Mouse (Mus musculus): ENCODE measurements at regions not wholly inside any gene's neighbourhood (a gene's known extent, or its start where the extent isn't known, plus 50 kb on each side); places are given as distances from the start of the nearest gene placed in this dataset.

DNA sequence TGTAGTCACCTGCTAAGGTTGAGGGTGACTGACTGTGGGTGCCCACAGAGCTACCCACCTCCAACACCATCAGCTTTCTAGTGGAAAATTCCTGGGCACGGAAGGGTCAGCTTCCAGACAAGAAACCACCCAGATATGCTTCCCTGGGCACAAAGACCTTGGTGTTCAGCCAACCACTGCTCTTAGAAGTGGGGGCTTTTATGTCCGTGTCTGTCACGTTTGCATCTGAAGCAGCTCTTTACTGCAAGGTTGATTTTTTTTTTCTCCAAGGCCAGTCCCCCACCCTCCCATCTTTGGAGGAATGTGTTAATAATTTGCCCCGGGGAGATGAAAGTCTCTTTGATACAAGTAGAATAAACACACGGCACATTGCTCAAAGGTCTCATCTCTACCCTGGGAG, 98.6 kb upstream of the Ankrd55 start:
- no peak for DNase-seq

DNA sequence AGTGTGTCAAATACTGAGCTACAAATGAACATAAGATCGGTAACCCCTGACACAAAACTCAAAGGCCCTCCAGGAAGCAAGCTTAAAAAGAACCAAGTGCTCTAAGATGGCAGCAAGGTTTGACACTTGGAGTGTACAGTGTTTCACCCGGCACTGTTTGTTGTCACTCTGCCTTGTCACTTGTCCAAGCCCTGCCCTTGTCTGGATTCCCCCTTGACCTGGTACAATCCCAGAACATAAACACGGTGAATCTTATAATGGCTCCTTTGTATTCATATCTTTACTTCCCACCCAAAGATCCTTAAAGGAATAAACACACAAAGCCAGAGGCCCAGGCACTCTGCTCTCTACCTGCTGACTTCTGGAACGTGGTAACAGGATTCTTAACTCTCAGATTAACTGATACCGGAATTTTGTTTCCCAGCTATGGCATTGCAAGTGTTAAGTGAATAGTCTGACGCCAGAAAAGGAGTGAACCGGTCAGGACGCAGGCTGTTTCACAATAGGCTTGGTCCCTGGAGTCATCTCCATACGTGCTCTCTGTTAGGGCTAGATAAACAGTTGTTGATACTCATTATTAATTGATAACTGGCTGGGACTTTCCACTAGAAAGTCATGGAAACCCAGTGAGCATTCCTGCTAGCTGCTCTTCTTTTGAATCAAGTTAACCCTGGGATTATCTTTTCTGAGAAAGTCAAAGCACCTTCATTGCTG, 95.9 kb upstream of the Ankrd55 start:
- DNase-seq: no peak

DNA sequence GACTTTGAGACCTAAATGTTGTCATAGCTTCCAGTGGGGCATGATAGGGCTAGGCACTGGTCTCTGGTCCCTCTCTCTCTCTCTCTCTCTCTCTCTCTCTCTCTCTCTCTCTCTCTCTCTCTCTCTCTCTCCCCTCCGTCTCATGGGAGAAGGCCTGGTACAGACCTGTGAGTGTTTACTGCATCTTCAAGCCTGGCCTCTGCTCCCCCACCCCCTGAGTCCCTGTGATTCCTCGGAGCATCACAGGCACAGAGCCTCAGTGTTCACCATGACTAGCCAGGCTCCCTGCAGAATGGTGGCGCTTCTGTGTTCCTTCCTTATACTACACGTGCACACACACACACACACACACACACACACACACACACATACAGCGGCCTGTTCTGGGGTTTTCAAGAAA, 94.6 kb upstream of the Ankrd55 start:
- DNase-seq: no peak

DNA sequence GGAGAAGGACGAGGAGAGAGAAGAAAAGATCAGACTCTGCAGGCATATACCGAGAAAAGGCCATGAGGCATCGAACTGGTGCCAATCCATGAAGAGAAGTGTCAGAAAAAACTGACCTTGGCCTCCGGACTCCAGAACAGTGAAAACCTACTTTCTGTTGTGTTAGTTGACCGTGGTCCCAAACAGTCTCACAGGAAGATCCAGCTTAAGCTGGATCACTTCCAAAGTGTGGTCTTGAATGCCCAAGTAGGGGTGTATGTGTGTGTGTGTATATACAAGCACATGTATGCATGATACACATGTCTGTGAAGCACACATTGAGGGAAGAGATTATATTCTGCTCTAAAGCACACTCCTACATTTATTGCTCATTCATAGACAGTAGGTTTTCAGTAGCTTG, 93.3 kb upstream of the Ankrd55 start:
- DNase-seq: no peak

DNA sequence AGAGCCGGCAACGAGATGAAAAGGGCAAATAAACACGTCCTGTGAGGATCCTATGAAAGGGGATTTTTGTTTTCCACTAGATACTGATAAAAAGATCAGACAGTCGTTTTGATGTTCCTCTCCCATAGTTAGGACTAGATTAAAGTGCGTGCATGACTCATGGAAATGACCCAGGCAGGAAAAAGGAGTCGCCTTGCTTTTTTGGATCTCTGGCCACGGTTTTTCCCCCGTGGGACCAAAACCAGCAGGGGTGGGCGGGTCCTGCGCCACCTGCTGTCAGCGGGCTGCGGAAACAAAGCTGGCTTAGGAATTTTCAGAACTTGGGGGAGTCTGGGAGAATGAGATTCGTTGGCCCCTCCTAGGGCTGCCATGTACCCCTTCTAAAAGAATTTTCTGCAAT, 91.5 kb upstream of the Ankrd55 start:
- no peak for DNase-seq

DNA sequence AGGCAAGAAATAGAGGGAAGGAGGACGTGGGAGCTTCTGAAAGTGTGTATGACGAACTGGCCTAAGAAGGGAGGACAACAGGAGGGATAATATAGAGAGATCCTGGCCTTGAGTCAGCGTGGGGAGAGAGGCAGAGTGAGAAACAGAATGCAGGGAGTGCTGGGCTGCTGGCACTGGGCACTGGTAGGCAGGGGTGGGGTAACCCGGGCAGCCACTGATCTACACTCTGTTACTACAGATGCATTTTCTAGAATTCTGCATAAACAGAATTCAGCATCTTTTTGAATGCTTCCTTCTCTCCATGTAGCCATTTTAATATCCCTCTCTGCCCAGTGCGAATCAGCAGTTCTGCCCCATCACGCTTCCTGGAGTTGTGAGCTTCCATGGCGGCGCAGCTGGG, 84.5 kb upstream of the Ankrd55 start:
- DNase-seq: no peak

DNA sequence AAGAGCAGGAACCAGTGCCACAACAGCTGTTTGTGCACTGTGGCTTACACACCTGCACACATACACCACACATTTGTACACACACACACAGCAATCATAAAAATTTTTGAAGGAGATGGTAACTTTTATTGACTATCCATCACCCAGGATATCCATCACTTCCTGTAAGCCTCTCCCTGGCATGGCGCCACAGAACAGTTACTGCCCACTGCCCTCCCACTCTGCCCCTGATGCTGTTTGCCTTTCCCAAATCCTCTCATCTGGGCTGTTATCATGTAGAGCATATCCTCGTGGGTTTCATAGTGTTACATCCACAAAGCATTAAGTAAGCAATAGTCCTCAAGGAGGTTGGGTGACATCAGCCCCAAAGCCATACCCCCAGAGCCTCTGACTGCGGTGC, 84.0 kb upstream of the Ankrd55 start:
- no peak for DNase-seq

DNA sequence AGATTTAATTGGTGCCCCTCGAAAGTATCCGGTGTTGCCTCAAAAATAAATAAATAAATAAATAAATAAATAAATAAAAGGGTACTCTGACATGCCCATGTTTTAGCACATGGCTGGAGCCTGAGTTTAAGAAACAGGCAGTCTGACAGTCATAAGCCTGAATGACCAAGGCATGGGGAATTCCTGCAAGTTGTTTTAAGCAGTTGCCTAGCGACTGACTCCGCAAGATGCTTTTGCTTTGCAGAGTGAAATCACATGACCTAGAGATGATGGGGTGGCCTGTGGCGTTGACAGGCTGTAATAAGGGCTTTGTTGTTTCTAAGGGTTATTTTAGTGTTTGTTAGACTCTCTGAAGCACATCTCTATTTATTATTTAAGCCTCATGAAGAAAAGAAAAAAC, 83.4 kb upstream of the Ankrd55 start:
- DNase-seq: no peak

DNA sequence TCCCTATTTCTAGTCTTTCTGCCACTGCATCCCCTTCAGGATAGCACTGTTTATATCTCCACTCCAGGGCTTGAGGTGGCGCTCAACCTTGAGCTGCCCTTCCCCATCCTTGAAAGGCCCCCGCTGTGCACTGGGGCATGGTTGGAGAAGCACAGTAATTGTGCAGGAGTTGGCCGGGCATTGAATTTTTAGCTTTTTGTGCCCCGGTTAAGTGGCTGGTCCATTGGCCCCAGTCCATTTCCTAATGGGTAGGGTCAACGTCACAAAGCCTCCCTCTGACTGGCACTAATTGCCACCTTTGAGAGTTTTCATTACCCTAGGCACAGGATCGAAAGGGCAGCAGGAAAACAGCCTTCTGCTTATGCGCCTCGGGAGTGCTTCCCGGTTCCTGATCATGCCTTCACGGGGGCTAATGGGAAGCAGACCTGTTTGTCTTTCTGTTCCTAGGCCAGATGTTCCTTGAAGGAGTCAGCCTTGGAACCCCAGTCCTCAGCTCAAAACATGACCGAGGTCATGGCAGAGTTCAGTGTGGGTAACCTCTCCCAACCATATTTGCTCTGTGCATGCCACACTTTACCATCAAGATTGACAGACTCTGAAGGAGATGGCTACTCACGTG, 80.5 kb upstream of the Ankrd55 start:
- no peak for DNase-seq

DNA sequence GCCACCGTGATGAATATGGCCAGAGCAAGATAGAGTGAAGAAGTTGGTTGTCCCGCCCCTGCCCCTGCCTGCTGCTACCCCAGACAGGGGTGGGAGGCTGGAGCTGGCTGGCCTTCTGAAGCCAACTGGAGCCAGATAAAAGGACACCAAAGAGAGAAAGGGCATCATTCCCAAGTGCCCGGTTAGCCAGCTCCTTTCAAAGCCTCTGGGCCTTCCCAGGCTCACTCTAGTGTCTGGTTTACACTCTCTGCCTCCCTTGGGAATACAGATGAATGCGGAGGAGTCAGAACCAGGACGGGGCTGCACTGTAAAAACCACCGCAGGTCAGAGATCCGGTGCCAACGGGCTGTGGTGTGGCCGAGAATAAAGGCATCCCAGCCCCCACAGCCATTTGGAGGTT, 76.4 kb upstream of the Ankrd55 start:
- no peak for DNase-seq

DNA sequence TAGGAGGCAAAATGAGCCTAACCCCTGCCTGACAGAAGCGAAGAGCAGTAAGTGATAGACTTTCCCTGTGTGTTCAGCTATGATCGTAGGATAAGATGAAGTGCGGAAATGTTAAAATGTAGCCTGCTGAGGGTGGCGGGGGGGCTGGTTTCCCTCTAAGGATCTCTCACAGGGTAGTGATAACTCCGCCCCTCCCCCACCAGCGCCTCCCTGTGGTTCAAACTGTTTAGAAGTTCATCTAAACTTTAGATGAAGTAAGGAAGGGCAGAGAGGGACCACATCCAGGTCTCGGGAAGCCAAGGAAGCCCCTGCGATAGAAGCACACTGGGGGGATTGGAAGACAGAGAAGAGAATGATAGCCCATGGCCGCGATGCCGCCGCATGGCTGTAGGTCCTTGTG, 75.9 kb upstream of the Ankrd55 start:
- DNase-seq: no peak

DNA sequence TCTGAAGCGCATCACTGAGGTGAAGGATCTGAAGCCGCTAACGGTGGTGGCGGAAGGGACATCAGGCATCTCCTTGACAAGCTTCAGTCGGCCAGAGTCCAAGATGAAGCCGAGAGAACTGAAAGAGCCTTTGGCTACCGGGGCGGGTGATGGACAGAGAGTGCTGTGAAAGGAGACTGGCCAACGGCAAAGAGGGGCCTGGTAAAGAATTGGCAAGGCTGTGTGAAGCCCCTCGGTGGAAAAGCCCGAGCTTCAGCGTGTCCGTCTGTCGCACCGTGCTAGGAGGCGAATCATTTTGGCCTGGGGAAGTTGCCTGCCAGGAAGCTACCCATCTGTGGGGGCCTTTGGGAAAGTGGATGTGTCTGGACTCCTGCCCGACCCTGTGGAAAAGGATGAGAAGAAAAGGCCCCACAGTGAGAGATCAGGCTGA, 74.6 kb upstream of the Ankrd55 start:
- no peak for DNase-seq

DNA sequence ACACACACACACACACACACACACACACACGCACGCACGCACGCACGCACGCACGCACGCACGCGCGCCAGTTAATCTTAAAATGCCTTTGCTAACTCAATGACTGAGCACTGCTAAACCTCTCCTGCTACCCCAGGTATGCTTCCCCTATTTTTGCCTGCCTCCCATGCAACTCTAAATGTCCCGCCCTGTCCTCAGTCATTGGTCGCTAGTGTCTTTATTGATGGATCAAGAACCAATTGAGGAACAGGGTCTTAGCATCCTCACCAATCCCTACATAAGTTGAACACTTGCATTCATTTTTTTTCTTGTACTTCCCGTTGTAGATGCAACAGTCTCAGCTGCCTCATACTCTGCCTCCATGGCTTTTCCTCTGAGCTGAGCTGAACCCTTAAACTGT, 72.2 kb upstream of the Ankrd55 start:
- no peak for DNase-seq

DNA sequence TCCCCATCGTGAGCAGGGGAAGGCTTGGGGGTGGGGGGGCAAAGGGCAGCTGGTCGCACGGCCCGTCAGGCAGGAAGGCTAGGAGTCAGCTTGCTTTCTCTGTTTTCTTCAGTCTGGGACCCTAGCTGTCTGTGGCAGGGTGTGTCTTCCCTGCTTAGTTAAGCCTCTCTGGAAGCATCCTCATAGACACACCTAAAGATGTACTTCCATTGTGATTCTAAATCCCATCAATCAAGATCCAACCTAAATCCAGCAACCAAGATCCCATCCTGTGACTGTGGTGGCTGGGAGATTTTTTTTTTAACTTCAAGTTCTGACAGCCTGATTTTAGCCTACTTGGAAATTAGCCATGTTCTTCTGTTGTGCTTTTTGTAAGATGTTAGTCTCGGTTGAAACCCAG, 69.9 kb upstream of the Ankrd55 start:
- DNase-seq: no peak

DNA sequence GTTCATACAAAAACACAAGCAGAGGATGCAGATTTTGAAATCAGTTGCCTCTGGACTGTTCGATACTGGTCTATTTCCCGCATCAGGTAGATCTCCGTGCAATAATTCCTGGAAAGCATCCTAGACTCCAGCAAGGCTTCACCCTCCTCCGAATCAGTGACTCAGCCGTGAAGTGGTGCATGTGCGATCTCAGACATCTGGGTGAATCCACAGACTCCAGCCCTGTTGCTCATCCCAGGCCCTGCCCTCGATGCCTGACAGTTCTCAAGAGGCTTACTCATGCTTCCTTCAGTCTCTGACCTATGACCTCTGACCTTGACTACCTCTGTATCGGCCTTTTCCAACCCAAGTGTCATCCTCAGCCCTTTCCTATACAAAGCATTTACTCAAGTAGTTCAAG, 68.1 kb upstream of the Ankrd55 start:
- no peak for DNase-seq

DNA sequence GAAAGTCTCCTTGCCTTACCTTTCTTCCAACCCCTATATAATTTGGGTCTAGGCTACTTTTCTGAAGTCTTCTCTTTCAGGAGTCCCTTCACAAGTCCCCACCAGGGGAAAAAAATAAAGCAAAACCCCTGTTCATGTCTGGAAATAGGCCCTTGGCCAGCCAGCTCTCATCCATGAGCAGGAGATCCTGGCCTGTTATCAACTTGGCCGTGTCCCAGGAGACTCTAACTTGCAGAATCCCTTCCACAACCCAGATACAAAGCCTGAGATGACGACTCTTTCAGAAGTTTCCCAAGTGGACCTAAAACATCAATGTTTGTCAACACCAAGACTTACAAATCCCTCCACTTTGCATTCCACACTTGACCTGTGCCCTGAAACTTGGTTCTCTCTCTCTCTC, 64.6 kb upstream of the Ankrd55 start:
- DNase-seq: no peak

DNA sequence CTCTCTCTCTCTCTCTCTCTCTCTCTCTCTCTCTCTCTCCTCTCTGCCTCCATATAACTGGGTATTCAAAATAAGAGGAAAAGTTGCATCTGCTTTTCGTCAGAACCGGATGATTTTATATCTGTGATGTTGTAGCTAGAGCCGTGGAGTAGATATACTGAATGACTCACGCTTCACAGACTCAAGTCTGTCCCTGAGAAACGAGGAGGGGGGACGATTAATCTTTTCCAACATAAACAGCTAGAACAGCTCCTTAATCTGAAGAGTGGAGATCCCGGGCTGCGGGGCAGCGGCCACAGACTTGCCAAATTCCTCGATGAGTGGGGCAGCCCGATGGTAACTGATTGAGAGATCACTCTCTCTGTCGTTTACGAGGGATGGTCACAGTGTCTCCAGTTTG, 60.5 kb upstream of the Ankrd55 start:
- DNase-seq: no peak

DNA sequence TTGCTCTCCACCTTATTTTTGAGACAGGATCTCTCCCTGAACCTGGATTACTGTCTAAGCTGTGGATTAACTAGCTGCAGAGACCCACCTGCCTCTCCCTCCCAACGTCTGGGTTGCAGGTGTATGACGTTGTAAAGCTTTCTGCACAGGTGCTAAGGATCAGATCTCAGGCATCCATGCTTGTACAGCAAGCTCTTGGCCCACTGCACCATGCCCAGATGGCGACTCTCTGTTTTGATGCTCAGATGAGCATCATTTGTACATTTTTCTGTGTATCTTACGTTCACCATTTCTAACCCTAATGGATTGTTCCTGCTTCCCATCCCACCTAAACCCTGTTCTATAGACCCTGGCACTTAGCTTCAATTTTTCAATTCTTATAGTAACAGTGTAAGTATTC, 59.4 kb upstream of the Ankrd55 start:
- DNase-seq: no peak

DNA sequence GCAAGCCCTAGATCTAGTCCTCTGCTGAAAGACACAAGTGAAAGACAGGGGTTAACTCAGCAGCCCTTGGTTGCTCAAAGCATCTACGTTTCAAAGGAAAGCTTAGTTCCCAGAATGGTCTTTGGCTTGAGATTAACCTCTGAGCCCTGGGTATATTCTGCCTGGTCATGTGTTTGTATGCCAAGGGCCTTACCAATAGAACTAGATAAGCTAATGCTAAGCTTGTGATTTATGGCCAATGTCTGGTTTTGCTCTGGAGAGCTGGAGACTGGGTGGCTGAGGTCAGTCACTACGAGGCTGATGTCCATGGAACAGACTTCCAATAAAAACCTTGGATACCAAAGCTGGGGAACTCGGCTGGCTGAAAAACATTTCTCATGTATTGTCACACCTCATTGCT, 58.1 kb upstream of the Ankrd55 start:
- DNase-seq: no peak

DNA sequence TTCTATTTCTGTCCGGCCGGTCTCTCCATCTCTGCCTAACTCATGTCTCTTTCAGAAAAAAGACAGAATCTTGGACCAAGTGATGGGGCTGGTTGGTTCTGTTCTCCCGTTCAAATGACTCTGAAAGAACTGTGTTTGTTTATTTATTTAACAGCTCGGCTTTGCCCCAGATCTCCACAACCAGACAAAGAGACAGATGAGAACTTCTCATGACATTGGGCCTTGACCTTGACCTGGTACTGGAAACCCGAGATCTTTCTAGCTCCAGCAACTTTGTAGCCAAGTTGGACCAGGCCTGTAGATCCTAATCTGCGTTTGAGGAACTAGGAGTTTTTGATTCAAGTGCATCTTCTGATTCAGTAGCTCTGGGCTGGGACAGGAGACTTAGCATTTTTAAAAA, 53.6 kb upstream of the Ankrd55 start:
- DNase-seq: no peak

DNA sequence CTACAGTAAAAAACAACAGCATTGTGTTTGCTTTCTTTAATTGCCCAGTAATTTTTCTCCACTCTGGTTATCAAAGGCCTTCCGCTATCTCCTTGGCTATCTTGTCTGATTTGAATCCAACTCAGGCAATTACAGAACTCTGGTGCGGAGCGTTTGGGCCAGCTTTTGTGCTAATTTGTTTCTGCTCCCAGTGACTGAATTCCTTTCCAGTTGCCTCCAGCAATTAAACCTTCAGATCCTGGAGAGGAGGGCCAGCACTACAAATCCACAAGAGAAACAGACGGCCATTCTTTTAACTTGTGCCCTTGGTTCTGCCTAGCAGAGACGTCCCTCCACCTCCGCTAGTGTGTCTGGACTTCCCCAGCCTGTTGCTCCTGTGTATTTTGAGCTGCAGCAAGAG, 51.3 kb upstream of the Ankrd55 start:
- no peak for DNase-seq

DNA sequence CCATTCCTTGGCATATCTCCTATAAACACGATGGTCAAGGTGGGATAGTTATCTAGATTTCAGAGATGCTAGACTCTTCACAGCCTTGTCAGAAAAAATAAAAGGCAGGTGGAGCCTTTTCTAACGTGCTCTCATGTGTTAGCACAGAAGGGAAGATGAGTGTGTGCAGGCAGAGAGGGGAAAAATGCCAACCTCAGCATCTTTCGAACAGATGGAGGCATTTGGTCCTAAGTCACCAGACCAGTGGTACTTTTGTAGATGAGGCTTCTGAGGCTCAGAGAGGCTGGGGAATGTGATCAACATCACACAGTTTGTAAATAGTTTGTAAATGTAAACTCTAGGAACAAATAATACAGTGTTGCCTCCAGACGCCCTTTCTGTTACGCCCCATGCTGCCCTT, 50.9 kb upstream of the Ankrd55 start:
- no peak for DNase-seq

DNA sequence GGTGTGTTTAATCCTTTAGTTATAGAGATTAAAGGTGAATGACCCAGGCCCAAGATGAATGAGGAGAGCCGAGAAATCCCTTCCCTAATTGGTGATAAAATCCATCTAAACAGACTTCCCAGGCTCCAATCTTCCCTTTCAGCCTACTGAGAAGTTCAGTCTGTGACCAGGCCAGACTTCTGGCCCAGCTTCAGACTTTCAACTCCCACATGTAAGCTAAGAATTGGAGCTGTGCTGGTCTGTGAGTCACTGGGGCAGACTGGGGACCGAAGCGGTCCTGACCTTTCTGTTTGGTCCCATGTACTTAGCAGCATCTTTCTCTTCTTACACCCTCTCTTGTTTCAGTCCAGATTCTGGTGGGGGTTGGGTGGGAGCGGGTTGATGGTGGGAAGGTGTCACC, 50.3 kb upstream of the Ankrd55 start:
- no peak for DNase-seq

Data from cerebellum, adult 11 months (tissue).